Comparison of ENCODE assay signal across 9 mouse cellular contexts in the genomic region with DNA sequence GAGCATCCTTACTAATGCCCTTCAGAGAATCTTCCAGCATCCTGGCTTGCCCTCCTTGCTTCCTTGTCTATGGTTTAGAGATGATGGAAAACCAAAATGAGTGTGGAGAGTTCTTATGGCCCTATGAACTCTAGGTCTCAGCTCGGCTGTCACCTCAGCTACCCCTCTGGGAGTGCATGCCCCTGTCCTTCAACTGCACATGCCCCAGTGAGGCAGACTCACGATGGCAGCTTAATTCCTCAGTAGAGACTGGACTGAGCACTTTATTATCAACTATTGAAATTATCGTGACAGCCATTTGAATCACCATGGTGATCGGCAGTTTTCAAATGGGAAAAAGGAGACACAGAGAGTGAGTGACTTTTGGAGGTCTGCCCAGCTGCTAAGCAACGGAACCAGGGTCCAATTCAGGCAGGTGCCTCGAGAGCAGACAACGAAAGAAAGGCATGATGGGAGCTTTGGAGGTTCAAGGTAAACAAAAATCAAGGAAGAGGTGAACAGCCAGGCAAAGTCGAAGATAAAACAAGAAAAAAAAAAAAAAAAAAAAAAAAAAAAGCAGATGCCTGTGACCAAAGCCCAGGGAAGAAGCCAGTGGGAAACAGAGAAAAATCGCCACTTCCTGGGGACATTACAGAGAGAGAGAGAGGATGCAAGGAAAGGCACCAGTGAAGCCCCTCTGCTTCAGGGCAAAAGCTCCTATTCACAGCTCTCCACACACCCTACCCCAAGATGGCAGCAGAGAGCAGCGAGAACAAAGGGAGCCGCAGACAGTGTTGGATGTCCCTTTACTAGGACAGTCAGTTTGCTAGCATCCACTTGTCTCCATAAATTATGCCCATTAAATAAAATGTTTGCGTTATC.
DNase-seq lines count a peak whose midpoint lies in the region; ATAC-seq and TF ChIP-seq lines count a peak whose summit lies in the region.
"Had no signal": no experiment of that assay in that cellular context is flagged by ENCODE, and none has a peak within 500 bp of the region (broad histone marks: within the 10 kb centered on the region; RNA-seq: fewer than 3 reads in every experiment).

No protein-coding gene starts in this region.

- H3K9me3 ChIP-seq in ES-E14 (ENCODE audit: control insufficient read depth, insufficient read depth, low read depth, low read length), result no peaks in the 10 kb centered on the region
- no peaks in the 10 kb centered on the region for H3K9me3 ChIP-seq in lung, embryonic 14.5 days (ENCODE audit: low read depth, low read length)

- no peak overlapping the region for H3K27ac ChIP-seq in ES-E14 (ENCODE audit: insufficient read depth, low read depth, low read length, poor library complexity, severe bottlenecking)
- H3K27ac ChIP-seq in lung, embryonic 14.5 days (ENCODE audit: low read depth), result no peak overlapping the region

- no peak overlapping the region for H3K9ac ChIP-seq in ES-E14 (ENCODE audit: insufficient read depth, low read depth, low read length, poor library complexity, severe bottlenecking)
- no peak overlapping the region for H3K9ac ChIP-seq in lung, embryonic 14.5 days

- no peak overlapping the region for H3K4me3 ChIP-seq in ES-E14 (ENCODE audit: insufficient read depth in 1 of 2, low read depth in 1 of 2, low read length in 2 of 2, poor library complexity in 1 of 2, severe bottlenecking in 1 of 2)
- H3K4me3 ChIP-seq in lung, embryonic 14.5 days (ENCODE audit: low read depth, low read length), result no peak overlapping the region
- H3K4me3 ChIP-seq: myocyte had no signal

- TF ChIP-seq CTCF in lung, embryonic 14.5 days (IDR thresholded peaks at IDR 0.05; ENCODE audit: low read depth), result peak; percentile 69

- H3K4me2 ChIP-seq in lung, embryonic 14.5 days, result no peak overlapping the region

- in situ Hi-C loops in ES-E14 (cut with MboI; ENCODE audit: low sequenced_read_pairs in 2 of 2, unreplicated experiment in 2 of 2), result no loop called here

- no peaks in the 10 kb centered on the region for H3K27me3 ChIP-seq in lung, embryonic 14.5 days (ENCODE audit: insufficient read depth, low read length)

- peaks cover 0 to 7% of the 10 kb centered on the region in 2 experiments; a peak in 2 of 4 replicates for H3K4me1 ChIP-seq in ES-E14 (ENCODE audit: control insufficient read depth in 2 of 2, insufficient read depth in 2 of 2, low read length in 2 of 2, poor library complexity in 1 of 2)
- H3K4me1 ChIP-seq in lung, embryonic 14.5 days (ENCODE audit: insufficient read depth), result no peaks in the 10 kb centered on the region

- no peaks in the 10 kb centered on the region for H3K36me3 ChIP-seq in ES-E14 (ENCODE audit: control insufficient read depth, insufficient read depth, low read length, poor library complexity, severe bottlenecking)
- no peaks in the 10 kb centered on the region for H3K36me3 ChIP-seq in lung, embryonic 14.5 days (ENCODE audit: insufficient read depth)

- WGBS in lung, embryonic 14.5 days, result 36% methylated on average over 12 of the region's 12 CpGs

- DNase-seq in A20 (ENCODE audit: low read depth, low spot score) (peak; percentile 2), ES-E14 (ENCODE audit: low read depth, low spot score) (peak; percentile 60)
- DNase-seq in cerebellum, adult 9-10 months, result peak; percentile 30
- peak; percentile 64 to 67 for DNase-seq in frontal cortex, postnatal 36 days (ENCODE audit: low spot score in 2 of 2)
- DNase-seq in kidney, postnatal 14 days, result peak; percentile 41
- peak; percentile 64 for DNase-seq in lung, embryonic 14.5 days
- peak; percentile 19 for DNase-seq in retina, postnatal 7 days (ENCODE audit: low read depth, low spot score)

- no peak for ATAC-seq in lung, embryonic 14.5 days (ENCODE audit: insufficient read depth)
- no peak for ATAC-seq in erythroid progenitor cell, adult 5-6 weeks (replicated peaks; ENCODE audit: low FRiP score, poor library complexity, severe bottlenecking)

TF ChIP-seq in ES-E14, 5 proteins besides CTCF, POLR2A, EP300 and RAD21:
- no peak for TF ChIP-seq MAFK (IDR thresholded peaks at IDR 0.05; ENCODE audit: insufficient read depth, low read depth, low read length)
- TF ChIP-seq ZC3H11A (IDR thresholded peaks at IDR 0.05; ENCODE audit: borderline replicate concordance, low read depth, low read length), result peak; percentile 74; the same call in 1 of the 2 replicates

Comparison
In these comparisons a context has a peak if more than half of its experiments do, and no peak if none do; other contexts are left out.
1. DNase-seq: peak in every context shown above with its lines; median percentile 66 in frontal cortex, postnatal 36 days; 64 in lung, embryonic 14.5 days; 60 in ES-E14; 41 in kidney, postnatal 14 days; 30 in cerebellum, adult 9-10 months; 19 in retina, postnatal 7 days; 2 in A20.